Mouse (Mus musculus): ENCODE results near the gene Pex3.

DNA sequence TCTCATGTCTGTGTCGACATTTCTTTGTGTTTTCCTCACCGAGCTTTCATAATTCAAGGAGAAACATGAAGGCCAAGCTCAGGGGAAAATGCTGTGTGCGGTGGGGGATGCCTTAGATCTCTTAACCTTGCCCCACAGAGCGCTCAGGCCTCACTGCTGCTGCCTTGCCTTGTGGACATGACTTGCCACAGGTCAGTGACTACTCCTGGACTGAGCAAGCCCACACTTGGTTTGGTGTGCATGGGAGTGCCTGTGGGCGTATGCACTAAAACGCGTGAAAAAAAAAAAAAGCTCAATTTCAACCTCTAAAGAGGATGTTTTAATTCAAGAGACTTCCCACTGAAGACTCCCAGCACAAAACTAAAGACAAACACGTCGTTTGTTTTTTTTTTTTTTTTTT lies 43.9 kb upstream of the Pex3 start:
- TF ChIP-seq CTCF (IDR thresholded peaks at IDR 0.05; ENCODE audit: control insufficient read depth, insufficient read depth, insufficient replicate concordance, low read depth, low read length) (no peak), POLR2A (IDR thresholded peaks at IDR 0.05; ENCODE audit: control insufficient read depth, low read depth, low read length) (no peak)
